Mouse (Mus musculus) lung, postnatal 0 days (tissue): Measurements from ENCODE around the gene Egflam. TPM values are rescaled to one million over a fixed set of nuclear protein-coding genes. Genes with fewer than 3 reads are reported as not detected.

ENCODE experiments used
- ATAC-seq: fragments of 200-750 bp; cut with Nextera tagmentation; 2 replicates; pipeline ENCODE4 v1.8.0; 2017; ENCODE audit warnings: moderate library complexity
- DNase-seq: peaks from one replicate; pipeline ENCODE4 v3.0.0-alpha.2; 2016; ENCODE audit warnings: low spot score
- H3K27ac ChIP-seq: fragments of 300-500 bp; sonication (generic); 2 replicates; pipeline ENCODE4 v1.5.1; 2014; ENCODE audit warnings: antibody characterized with exemption, mild to moderate bottlenecking, low read length, mixed read lengths
- H3K27me3 ChIP-seq: fragments of 300-500 bp; sonication (generic); replicated peaks from 2 replicates; pipeline ENCODE4 v1.6.1; 2014; ENCODE audit warnings: low read length, mixed read lengths; ENCODE audit not compliant: insufficient read depth
- H3K36me3 ChIP-seq: fragments of 300-500 bp; sonication (generic); 2 replicates; pipeline ENCODE4 v1.6.1; 2014; ENCODE audit warnings: low read length, mixed read lengths; ENCODE audit not compliant: insufficient read depth
- H3K4me1 ChIP-seq: fragments of 300-500 bp; sonication (generic); 2 replicates; pipeline ENCODE4 v1.6.1; 2014; ENCODE audit warnings: antibody characterized with exemption, low read depth, low read length, mixed read lengths; ENCODE audit not compliant: insufficient read depth
- H3K4me2 ChIP-seq: fragments of 300-500 bp; sonication (generic); replicated peaks from 2 replicates; pipeline ENCODE4 v1.6.1; 2014; ENCODE audit warnings: low read depth, mild to moderate bottlenecking, low read length, moderate library complexity, mixed read lengths
- H3K4me3 ChIP-seq: fragments of 300-500 bp; sonication (generic); 2 replicates; pipeline ENCODE4 v1.5.1; 2014; ENCODE audit warnings: low read depth, low read length
- H3K9ac ChIP-seq: fragments of 300-500 bp; sonication (generic); replicated peaks from 2 replicates; pipeline ENCODE4 v1.6.1; 2014; ENCODE audit warnings: low read depth, mild to moderate bottlenecking
- H3K9me3 ChIP-seq: fragments of 300-500 bp; sonication (generic); 2 replicates; pipeline ENCODE4 v1.6.1; 2016; ENCODE audit warnings: low read length, mixed read lengths
- CTCF ChIP-seq: IDR thresholded peaks from 2 replicates; pipeline ENCODE4 v1.5.1; 2016; ENCODE audit warnings: antibody characterized with exemption, mild to moderate bottlenecking
- EP300 ChIP-seq: IDR thresholded peaks from 2 replicates; pipeline ENCODE4 v1.6.1; 2016; ENCODE audit warnings: antibody characterized with exemption, mild to moderate bottlenecking, control low read depth
- WGBS: fragments of 180-500 bp; shearing (Covaris S2); extraction: QIAGEN DNeasy Blood & Tissue Kit; methylation state at CpG from one replicate; pipeline ENCODE4 v1.1.7; 2014; 5-methylcytosine and 5-hydroxymethylcytosine counted together
- polyA plus RNA-seq: library from polyadenylated mRNA; unstranded; fragments of >200 nt; fragmentation: Nextera tagmentation; extraction: Ambion mirVana; gene quantifications from 2 replicates; pipeline ENCODE4 v1.2.1, GENCODE M21; 2015

The Egflam gene
- polyA plus RNA-seq, 1 experiment from 2014 or later = 36.4 TPM

GRCm38 (mm10) chr15:7215845-7216244 is 182.3 kb downstream of the Egflam start:
- no peak overlapping the region for H3K4me2 ChIP-seq
- TF ChIP-seq CTCF (no peak), EP300 (peak; percentile 70)
- H3K27ac ChIP-seq = no peak overlapping the region
- WGBS = 61% methylated on average over 3 of the region's 3 CpGs
- H3K4me3 ChIP-seq = no peak overlapping the region
- H3K9me3 ChIP-seq = no peaks in the 10 kb centered on the region
- no peak overlapping the region for H3K9ac ChIP-seq
- H3K36me3 ChIP-seq = no peaks in the 10 kb centered on the region
- no peaks in the 10 kb centered on the region for H3K27me3 ChIP-seq
- peak; percentile 82 for DNase-seq
- H3K4me1 ChIP-seq = no peaks in the 10 kb centered on the region
- peak; percentile 80 for ATAC-seq

- WGBS = 6% methylated on average over 1 of the region's 1 CpGs
These were observed 184.5 kb downstream of the Egflam start for GRCm38 (mm10) chr15:7213683-7214082.

GRCm38 (mm10) chr15:7208180-7208579 is 190.0 kb downstream of the Egflam start:
- TF ChIP-seq CTCF = no peak
- TF ChIP-seq EP300 = no peak
- no peak overlapping the region for H3K4me2 ChIP-seq

More at GRCm38 (mm10) chr15:7213683-7214082, 184.5 kb downstream of the Egflam start:
- H3K9me3 ChIP-seq = no peaks in the 10 kb centered on the region
- H3K27me3 ChIP-seq = no peaks in the 10 kb centered on the region
- no peak overlapping the region for H3K9ac ChIP-seq
- no peaks in the 10 kb centered on the region for H3K36me3 ChIP-seq
- H3K4me3 ChIP-seq = no peak overlapping the region
- peak overlapping the region; percentile 20 for H3K27ac ChIP-seq
- DNase-seq = peak; percentile 93
- H3K4me2 ChIP-seq = no peak overlapping the region
- ATAC-seq = peak; percentile 86
- TF ChIP-seq EP300 (peak; percentile 86), CTCF (no peak)
- no peaks in the 10 kb centered on the region for H3K4me1 ChIP-seq

GRCm38 (mm10) chr15:7207292-7207691 is 190.9 kb downstream of the Egflam start:
- H3K9ac ChIP-seq = no peak overlapping the region
- DNase-seq (no peak), ATAC-seq (no peak)
- no peak overlapping the region for H3K4me2 ChIP-seq
- no peaks in the 10 kb centered on the region for H3K27me3 ChIP-seq
- H3K27ac ChIP-seq = no peak overlapping the region
- H3K4me1 ChIP-seq = peaks cover 13% of the 10 kb centered on the region
- H3K4me3 ChIP-seq = no peak overlapping the region
- no peak for TF ChIP-seq EP300
- TF ChIP-seq CTCF = no peak
- no peaks in the 10 kb centered on the region for H3K9me3 ChIP-seq
- no peaks in the 10 kb centered on the region for H3K36me3 ChIP-seq
- 66% methylated on average over 7 of the region's 7 CpGs for WGBS

More at GRCm38 (mm10) chr15:7208180-7208579, 190.0 kb downstream of the Egflam start:
- no peak overlapping the region for H3K9ac ChIP-seq
- ATAC-seq = no peak
- no peak overlapping the region for H3K27ac ChIP-seq
- no peaks in the 10 kb centered on the region for H3K36me3 ChIP-seq
- no peaks in the 10 kb centered on the region for H3K9me3 ChIP-seq
- 69% methylated on average over 9 of the region's 9 CpGs for WGBS
- H3K4me1 ChIP-seq = peaks cover 12% of the 10 kb centered on the region
- H3K27me3 ChIP-seq = no peaks in the 10 kb centered on the region
- no peak for DNase-seq
- H3K4me3 ChIP-seq = no peak overlapping the region

GRCm38 (mm10) chr15:7206110-7206509 is 192.1 kb downstream of the Egflam start:
- peaks cover 14% of the 10 kb centered on the region for H3K4me1 ChIP-seq
- DNase-seq (no peak), ATAC-seq (no peak)
- H3K27ac ChIP-seq = no peak overlapping the region
- 35% methylated on average over 5 of the region's 5 CpGs for WGBS
- H3K36me3 ChIP-seq = no peaks in the 10 kb centered on the region
- H3K27me3 ChIP-seq = no peaks in the 10 kb centered on the region
- H3K4me2 ChIP-seq = no peak overlapping the region
- H3K9ac ChIP-seq = no peak overlapping the region
- TF ChIP-seq EP300 = no peak
- no peak for TF ChIP-seq CTCF
- H3K9me3 ChIP-seq = no peaks in the 10 kb centered on the region
- no peak overlapping the region for H3K4me3 ChIP-seq

GRCm38 (mm10) chr15:7204917-7205316 is 193.3 kb downstream of the Egflam start:
- Histone ChIP-seq H3K4me2 (no peak overlapping the region), H3K9me3 (no peaks in the 10 kb centered on the region), H3K27ac (peak overlapping the region; percentile 71; the same call in 1 of the 2 replicates), H3K4me3 (no peak overlapping the region), H3K9ac (no peak overlapping the region), H3K4me1 (peaks cover 17% of the 10 kb centered on the region), H3K27me3 (no peaks in the 10 kb centered on the region), H3K36me3 (no peaks in the 10 kb centered on the region)
- 92% methylated on average over 13 of the region's 13 CpGs for WGBS
- no peak for TF ChIP-seq EP300
- TF ChIP-seq CTCF = no peak
- ATAC-seq (no peak), DNase-seq (no peak)
